Mouse (Mus musculus): ENCODE results near the gene Trim38. TPM values are rescaled to one million over a fixed set of nuclear protein-coding genes. Genes with fewer than 3 reads are reported as not detected.
"Not testable (repeated sequence)": the region's sequence is repeated elsewhere in the genome, so short reads cannot be mapped to it uniquely, and the experiment has no call there.

Trim38 gene
- polyA plus RNA-seq (2012; rRNA removed) (0.04 and 0.13 TPM in 2 replicates), polyA plus RNA-seq (2014; fragmentation: Nextera tagmentation; extraction: Ambion mirVana) (not detected in 2 replicates)

DNA sequence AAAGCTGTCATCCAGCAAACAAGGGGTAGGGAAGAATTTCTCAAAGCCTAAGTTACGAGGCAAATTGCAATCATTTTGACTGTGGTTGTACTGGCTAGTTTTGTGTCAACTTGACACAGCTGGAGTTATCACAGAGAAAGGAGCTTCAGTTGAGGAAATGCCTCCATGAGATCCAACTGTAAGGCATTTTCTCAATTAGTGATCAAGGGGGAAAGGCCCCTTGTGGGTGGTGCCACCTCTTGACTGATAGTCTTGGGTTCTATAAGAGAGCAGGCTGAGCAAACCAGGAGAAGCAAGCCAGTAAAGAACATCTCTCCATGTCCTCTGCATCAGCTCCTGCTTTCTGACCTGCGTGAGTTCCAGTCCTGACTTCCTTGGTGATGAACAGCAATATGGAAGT is at the start of gene Trim38:
TSS of gene Trim38 (plus strand) at position 301 of the 400 bp plus-strand sequence.
- H3K4me3 ChIP-seq (replicated peaks; ENCODE audit: low read length); H3K9ac ChIP-seq (ENCODE audit: low read depth, low read length, severe bottlenecking); ATAC-seq (ENCODE audit: low FRiP score, low read depth); H3K4me1 ChIP-seq (ENCODE audit: control insufficient read depth, insufficient read depth, low read length); DNase-seq (ENCODE audit: low spot score); H3K9me3 ChIP-seq (ENCODE audit: control insufficient read depth, low read length); H3K36me3 ChIP-seq (ENCODE audit: control insufficient read depth, insufficient read depth, low read length); H3K27me3 ChIP-seq (ENCODE audit: control insufficient read depth, insufficient read depth, low read length); H3K4me2 ChIP-seq (replicated peaks; ENCODE audit: low read depth, low read length, severe bottlenecking); H3K27ac ChIP-seq (replicated peaks; ENCODE audit: low read depth, low read length): not testable (repeated sequence)
- WGBS: 87% methylated on average over 2 of the region's 2 CpGs

DNA sequence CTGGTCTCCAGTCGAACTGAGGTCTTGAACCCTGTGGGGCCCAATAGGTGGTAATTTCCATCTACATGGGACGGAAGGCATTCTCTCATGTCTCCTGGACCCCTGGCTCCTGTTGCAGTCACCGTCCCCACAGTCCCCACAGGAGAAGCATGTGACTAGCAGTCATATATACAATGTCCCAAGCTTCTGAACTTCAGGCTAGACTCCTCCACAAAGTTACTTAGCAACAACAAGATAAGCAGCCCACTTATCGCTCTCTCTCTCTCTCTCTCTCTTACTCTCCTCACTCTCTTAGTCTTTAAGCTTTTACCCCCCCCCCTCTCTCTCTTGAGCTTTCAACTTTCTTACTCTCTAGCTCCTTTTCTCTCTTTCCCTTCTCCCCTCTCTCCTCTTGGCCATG is 45.5 kb upstream of the Trim38 start:
- no peak for TF ChIP-seq POLR2A (IDR thresholded peaks at IDR 0.05; ENCODE audit: borderline replicate concordance, extremely low read depth, insufficient read depth, insufficient read length)
- H3K9ac ChIP-seq (ENCODE audit: low read depth, low read length, severe bottlenecking): no peak overlapping the region
- no peak overlapping the region for H3K4me3 ChIP-seq (replicated peaks; ENCODE audit: low read length)
- DNase-seq (ENCODE audit: low spot score) (no peak), ATAC-seq (ENCODE audit: low FRiP score, low read depth) (no peak)
- no peaks in the 10 kb centered on the region for H3K36me3 ChIP-seq (ENCODE audit: control insufficient read depth, insufficient read depth, low read length)
- H3K27me3 ChIP-seq (ENCODE audit: control insufficient read depth, insufficient read depth, low read length): no peaks in the 10 kb centered on the region
- WGBS: 87% methylated on average over 4 of the region's 4 CpGs
- no peak overlapping the region for H3K4me2 ChIP-seq (replicated peaks; ENCODE audit: low read depth, low read length, severe bottlenecking)
- no peaks in the 10 kb centered on the region for H3K9me3 ChIP-seq (ENCODE audit: control insufficient read depth, low read length)
- no peaks in the 10 kb centered on the region for H3K4me1 ChIP-seq (ENCODE audit: control insufficient read depth, insufficient read depth, low read length)
- H3K27ac ChIP-seq (replicated peaks; ENCODE audit: low read depth, low read length): no peak overlapping the region

DNA sequence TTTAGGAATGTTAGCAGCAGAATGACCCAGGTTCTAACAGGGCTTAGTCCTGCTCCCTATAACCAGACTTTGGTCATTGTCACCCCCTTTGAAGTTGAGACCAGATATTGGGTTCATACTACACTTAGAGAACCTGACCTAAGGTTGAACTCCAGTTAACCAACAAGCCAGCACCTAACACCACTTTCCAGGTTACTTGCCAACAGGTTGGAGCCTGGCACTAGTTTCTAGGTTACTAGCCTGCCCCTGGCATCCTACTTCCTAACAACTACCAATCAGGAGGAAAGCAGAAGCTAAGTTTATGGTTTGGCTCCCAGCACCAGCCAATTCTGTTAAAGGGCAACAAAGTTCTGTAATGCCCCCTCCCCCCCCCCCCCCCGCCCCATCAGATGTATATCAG is 44.5 kb upstream of the Trim38 start:
- no peaks in the 10 kb centered on the region for H3K9me3 ChIP-seq (ENCODE audit: control insufficient read depth, low read length)
- H3K4me3 ChIP-seq (replicated peaks; ENCODE audit: low read length): no peak overlapping the region
- H3K27ac ChIP-seq (replicated peaks; ENCODE audit: low read depth, low read length): no peak overlapping the region
- ATAC-seq (ENCODE audit: low FRiP score, low read depth): no peak
- H3K9ac ChIP-seq (ENCODE audit: low read depth, low read length, severe bottlenecking): no peak overlapping the region
- WGBS: 33% methylated on average over 1 of the region's 1 CpGs
- TF ChIP-seq POLR2A (IDR thresholded peaks at IDR 0.05; ENCODE audit: borderline replicate concordance, extremely low read depth, insufficient read depth, insufficient read length): no peak
- H3K27me3 ChIP-seq (ENCODE audit: control insufficient read depth, insufficient read depth, low read length): no peaks in the 10 kb centered on the region
- no peak for DNase-seq (ENCODE audit: low spot score)
- H3K4me2 ChIP-seq (replicated peaks; ENCODE audit: low read depth, low read length, severe bottlenecking): no peak overlapping the region
- no peaks in the 10 kb centered on the region for H3K36me3 ChIP-seq (ENCODE audit: control insufficient read depth, insufficient read depth, low read length)
- H3K4me1 ChIP-seq (ENCODE audit: control insufficient read depth, insufficient read depth, low read length): no peaks in the 10 kb centered on the region

GRCm38 (mm10) chr13:23728472-23729191 is 41.1 kb upstream of the Trim38 start:
- DNase-seq (ENCODE audit: low spot score): no peak
- H3K27ac ChIP-seq (replicated peaks; ENCODE audit: low read depth, low read length): no peak overlapping the region
- WGBS: 93% methylated on average over 18 of the region's 18 CpGs

GRCm38 (mm10) chr13:23729192-23729525 is 40.6 kb upstream of the Trim38 start:
- Histone ChIP-seq H3K4me2 (replicated peaks; ENCODE audit: low read depth, low read length, severe bottlenecking) (no peak overlapping the region), H3K27me3 (ENCODE audit: control insufficient read depth, insufficient read depth, low read length) (no peaks in the 10 kb centered on the region), H3K27ac (replicated peaks; ENCODE audit: low read depth, low read length) (no peak overlapping the region), H3K9me3 (ENCODE audit: control insufficient read depth, low read length) (no peaks in the 10 kb centered on the region), H3K4me3 (replicated peaks; ENCODE audit: low read length) (no peak overlapping the region), H3K4me1 (ENCODE audit: control insufficient read depth, insufficient read depth, low read length) (no peaks in the 10 kb centered on the region), H3K36me3 (ENCODE audit: control insufficient read depth, insufficient read depth, low read length) (no peaks in the 10 kb centered on the region), H3K9ac (ENCODE audit: low read depth, low read length, severe bottlenecking) (no peak overlapping the region)
- 96% methylated on average over 9 of the region's 9 CpGs for WGBS
- ATAC-seq (ENCODE audit: low FRiP score, low read depth) (no peak), DNase-seq (ENCODE audit: low spot score) (no peak)
- TF ChIP-seq POLR2A (IDR thresholded peaks at IDR 0.05; ENCODE audit: borderline replicate concordance, extremely low read depth, insufficient read depth, insufficient read length): no peak

More at GRCm38 (mm10) chr13:23728472-23729191, 41.1 kb upstream of the Trim38 start:
- Histone ChIP-seq H3K9me3 (ENCODE audit: control insufficient read depth, low read length) (no peaks in the 10 kb centered on the region), H3K4me2 (replicated peaks; ENCODE audit: low read depth, low read length, severe bottlenecking) (no peak overlapping the region), H3K4me3 (replicated peaks; ENCODE audit: low read length) (no peak overlapping the region), H3K36me3 (ENCODE audit: control insufficient read depth, insufficient read depth, low read length) (no peaks in the 10 kb centered on the region), H3K9ac (ENCODE audit: low read depth, low read length, severe bottlenecking) (no peak overlapping the region), H3K4me1 (ENCODE audit: control insufficient read depth, insufficient read depth, low read length) (no peaks in the 10 kb centered on the region), H3K27me3 (ENCODE audit: control insufficient read depth, insufficient read depth, low read length) (no peaks in the 10 kb centered on the region)
- ATAC-seq (ENCODE audit: low FRiP score, low read depth): no peak
- TF ChIP-seq POLR2A (IDR thresholded peaks at IDR 0.05; ENCODE audit: borderline replicate concordance, extremely low read depth, insufficient read depth, insufficient read length): no peak
